Comparison of ENCODE assay signal across 16 mouse cellular contexts in genomic region chr5:144684184-144684583, GRCm38 (mm10).
"Had no signal": no experiment of that assay in that cellular context is flagged by ENCODE, and none has a peak within 500 bp of the region (broad histone marks: within the 10 kb centered on the region; RNA-seq: fewer than 3 reads in every experiment).

No protein-coding gene starts in this region.

- H3K9me3 ChIP-seq: neural tube, embryonic 13.5 days; neural tube, embryonic 15.5 days; stomach, embryonic 15.5 days had no signal

- H3K36me3 ChIP-seq: neural tube, embryonic 13.5 days; neural tube, embryonic 15.5 days; stomach, embryonic 15.5 days had no signal

- H3K27ac ChIP-seq: neural tube, embryonic 13.5 days; neural tube, embryonic 15.5 days; stomach, embryonic 15.5 days; stomach, postnatal 0 days had no signal

- H3K4me3 ChIP-seq: neural tube, embryonic 13.5 days; neural tube, embryonic 15.5 days; stomach, embryonic 15.5 days had no signal

- H3K4me1 ChIP-seq: stomach, embryonic 15.5 days had no signal

- H3K9ac ChIP-seq: neural tube, embryonic 13.5 days; neural tube, embryonic 15.5 days; stomach, embryonic 15.5 days had no signal

- H3K27me3 ChIP-seq: neural tube, embryonic 13.5 days; neural tube, embryonic 15.5 days; stomach, embryonic 15.5 days had no signal

- H3K4me2 ChIP-seq: neural tube, embryonic 13.5 days; neural tube, embryonic 15.5 days; stomach, embryonic 15.5 days had no signal

- DNase-seq: retina, postnatal 1 day; right cerebral cortex, adult 18-20 months; right cerebral cortex, postnatal 14 days; right cerebral cortex, postnatal 25 days; right cerebral cortex, postnatal 4 days; spleen, adult 18-20 months; thymus, adult 18-20 months; thymus, adult 2 months; thymus, postnatal 14 days; thymus, postnatal 25 days; thymus, postnatal 36 days; thymus, postnatal 4 days had no signal
